Mouse (Mus musculus) ES-CJ7 (cell line): ENCODE measurements around the gene Pakap.

ENCODE experiments used
- DNase-seq: peaks from one replicate; pipeline ENCODE4 v3.0.0; 2011; ENCODE audit warnings: low read depth, low spot score

Gene Pakap

GRCm38 (mm10) chr4:57764392-57764791 is 196.4 kb downstream of the Pakap start:
- no peak for DNase-seq

DNA sequence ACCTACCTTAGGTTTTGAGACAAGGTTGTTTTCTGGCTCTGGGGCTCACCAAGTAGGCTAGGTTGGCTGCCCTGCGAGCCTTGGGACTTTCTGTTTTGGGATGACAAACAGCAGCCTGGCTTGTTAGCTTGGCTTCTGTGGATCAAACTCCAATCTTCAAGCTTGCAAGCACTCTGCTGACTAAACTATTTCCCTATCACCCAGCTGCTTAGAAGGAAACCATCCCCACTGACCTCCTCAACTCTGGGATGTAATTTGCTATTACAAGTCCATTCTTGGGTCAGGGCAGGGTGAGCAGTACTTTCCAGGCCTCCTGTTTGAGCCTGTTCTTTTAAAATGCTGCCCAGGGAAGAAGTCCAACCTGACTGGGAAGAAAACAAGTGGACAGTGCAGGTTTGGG is 196.9 kb downstream of the Pakap start:
- DNase-seq = no peak

GRCm38 (mm10) chr4:57765806-57766205 is 197.8 kb downstream of the Pakap start:
- DNase-seq = peak; percentile 68

GRCm38 (mm10) chr4:57769007-57769406 is 201.0 kb downstream of the Pakap start:
- no peak for DNase-seq

- DNase-seq = peak; percentile 87
Measured at GRCm38 (mm10) chr4:57770185-57770823, 202.3 kb downstream of the Pakap start.

DNA sequence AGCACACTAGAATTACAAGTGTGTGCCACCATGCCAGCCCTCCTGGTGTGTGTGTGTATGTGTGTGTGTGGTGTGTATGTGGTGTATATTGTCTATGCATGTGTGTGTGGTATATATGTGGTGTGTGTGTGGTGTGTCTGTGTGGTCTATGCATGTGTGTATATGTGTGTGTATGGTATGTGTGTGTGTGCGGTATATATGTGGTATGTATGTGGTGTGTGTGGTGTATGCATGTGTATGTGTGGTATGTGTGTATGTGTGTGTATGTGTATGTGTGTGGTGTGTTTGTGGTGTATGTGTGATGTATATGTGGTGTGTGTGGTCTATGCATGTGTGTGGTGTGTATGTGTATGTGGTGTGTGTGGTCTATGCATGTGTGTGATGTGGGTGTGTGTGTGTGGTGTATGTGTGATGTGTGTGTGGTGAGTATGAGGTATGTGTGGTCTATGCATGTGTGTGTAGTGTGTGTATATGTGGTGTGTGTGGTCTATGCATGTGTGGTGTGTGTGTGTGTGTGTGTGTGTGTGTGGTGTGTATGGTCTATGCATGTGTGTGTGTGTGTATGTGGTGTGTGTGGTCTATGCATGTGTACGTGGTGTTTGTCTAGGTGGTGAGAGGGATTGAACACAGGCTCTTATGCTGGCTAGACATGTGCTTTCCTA is 203.7 kb downstream of the Pakap start:
- no peak for DNase-seq

GRCm38 (mm10) chr4:57772851-57773510 is 205.0 kb downstream of the Pakap start:
- peak; percentile 83 for DNase-seq

GRCm38 (mm10) chr4:57774517-57774916 is 206.5 kb downstream of the Pakap start:
- no peak for DNase-seq

DNA sequence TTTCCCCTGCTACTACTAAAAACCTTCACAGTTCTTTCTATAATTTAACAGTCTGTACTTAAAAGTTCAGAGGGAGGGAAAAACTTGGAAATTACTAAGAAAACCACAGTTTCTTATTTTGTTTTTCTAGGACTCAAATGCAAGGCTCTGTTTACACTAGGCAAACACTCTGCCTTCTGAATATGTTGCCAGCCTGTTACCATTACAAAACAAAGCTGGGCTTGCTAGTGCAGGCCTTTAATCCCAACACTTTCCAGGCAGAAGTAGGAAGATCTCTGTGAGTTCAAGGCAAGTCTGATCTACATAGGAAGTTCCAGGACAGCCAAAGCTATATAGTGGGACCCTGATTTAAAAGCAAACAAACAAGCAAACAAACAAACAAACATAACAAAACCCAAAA is 207.6 kb downstream of the Pakap start:
- no peak for DNase-seq

- DNase-seq = no peak
Measured at GRCm38 (mm10) chr4:57780403-57780802, 212.4 kb downstream of the Pakap start.

- DNase-seq = peak; percentile 98
Measured at GRCm38 (mm10) chr4:57780833-57781641, 213.1 kb downstream of the Pakap start.

DNA sequence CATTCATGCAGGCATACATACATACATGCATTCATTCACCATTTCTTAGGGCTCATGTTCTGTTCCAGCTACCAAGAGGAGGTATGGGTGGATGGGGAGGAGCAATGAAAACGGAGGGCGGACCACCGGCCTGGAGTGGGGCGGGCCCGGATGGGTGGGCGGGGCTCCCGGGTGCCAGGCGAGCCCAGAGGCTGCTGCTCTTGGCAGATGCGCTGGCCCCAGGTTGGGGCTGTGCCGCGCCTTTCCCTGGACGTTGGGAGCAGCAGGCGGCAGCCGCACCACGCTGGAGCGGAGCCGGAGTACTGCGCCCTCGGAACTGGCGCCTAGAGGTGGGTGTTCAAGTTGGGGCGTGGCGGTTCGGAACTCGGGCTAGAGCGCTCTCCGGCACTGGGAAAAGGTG is 214.0 kb downstream of the Pakap start:
- DNase-seq = peak; percentile 85

GRCm38 (mm10) chr4:57782549-57783390 is 214.8 kb downstream of the Pakap start:
- peak; percentile 30 for DNase-seq

GRCm38 (mm10) chr4:57783391-57783770 is 215.4 kb downstream of the Pakap start:
- DNase-seq = no peak

GRCm38 (mm10) chr4:57783853-57784600 is 216.0 kb downstream of the Pakap start:
- DNase-seq = no peak

GRCm38 (mm10) chr4:57788709-57789108 is 220.7 kb downstream of the Pakap start:
- DNase-seq = peak; percentile 54

DNA sequence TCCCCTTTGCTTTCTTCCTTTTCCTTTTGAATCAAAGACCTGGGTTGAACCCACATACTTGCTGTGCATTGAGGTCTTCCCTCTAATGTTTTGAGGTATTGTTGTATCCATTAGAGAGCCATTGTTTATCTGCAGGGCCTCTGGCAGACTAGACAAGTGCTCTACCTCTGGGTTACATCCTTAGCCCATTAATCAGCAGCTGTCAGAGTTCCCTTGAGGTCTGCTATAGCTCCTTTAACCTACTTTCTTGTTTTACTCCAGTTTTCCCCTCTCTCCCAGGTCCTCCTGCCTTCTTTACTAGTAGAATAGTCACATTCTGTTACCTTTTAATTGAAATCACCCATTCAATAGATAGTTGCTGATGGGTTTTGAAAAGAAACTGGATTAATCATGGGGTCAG is 221.1 kb downstream of the Pakap start:
- no peak for DNase-seq

- DNase-seq = no peak
Measured at GRCm38 (mm10) chr4:57793989-57794388, 226.0 kb downstream of the Pakap start.

GRCm38 (mm10) chr4:57794547-57794946 is 226.6 kb downstream of the Pakap start:
- peak; percentile 77 for DNase-seq

GRCm38 (mm10) chr4:57797548-57798285 is 229.7 kb downstream of the Pakap start:
- DNase-seq = no peak
